Mouse (Mus musculus) bone marrow macrophage, adult 2 months (primary cell): ENCODE measurements around the gene Wdr1.

Experiments used
- CTCF ChIP-seq: IDR thresholded peaks from 2 replicates; pipeline ENCODE4 v1.5.1; 2012; ENCODE audit warnings: low read depth, mild to moderate bottlenecking, low read length, moderate library complexity
- POLR2A ChIP-seq: IDR thresholded peaks from 2 replicates; pipeline ENCODE4 v1.6.1; 2012; ENCODE audit warnings: mild to moderate bottlenecking, low read depth, low read length, borderline replicate concordance

DNA sequence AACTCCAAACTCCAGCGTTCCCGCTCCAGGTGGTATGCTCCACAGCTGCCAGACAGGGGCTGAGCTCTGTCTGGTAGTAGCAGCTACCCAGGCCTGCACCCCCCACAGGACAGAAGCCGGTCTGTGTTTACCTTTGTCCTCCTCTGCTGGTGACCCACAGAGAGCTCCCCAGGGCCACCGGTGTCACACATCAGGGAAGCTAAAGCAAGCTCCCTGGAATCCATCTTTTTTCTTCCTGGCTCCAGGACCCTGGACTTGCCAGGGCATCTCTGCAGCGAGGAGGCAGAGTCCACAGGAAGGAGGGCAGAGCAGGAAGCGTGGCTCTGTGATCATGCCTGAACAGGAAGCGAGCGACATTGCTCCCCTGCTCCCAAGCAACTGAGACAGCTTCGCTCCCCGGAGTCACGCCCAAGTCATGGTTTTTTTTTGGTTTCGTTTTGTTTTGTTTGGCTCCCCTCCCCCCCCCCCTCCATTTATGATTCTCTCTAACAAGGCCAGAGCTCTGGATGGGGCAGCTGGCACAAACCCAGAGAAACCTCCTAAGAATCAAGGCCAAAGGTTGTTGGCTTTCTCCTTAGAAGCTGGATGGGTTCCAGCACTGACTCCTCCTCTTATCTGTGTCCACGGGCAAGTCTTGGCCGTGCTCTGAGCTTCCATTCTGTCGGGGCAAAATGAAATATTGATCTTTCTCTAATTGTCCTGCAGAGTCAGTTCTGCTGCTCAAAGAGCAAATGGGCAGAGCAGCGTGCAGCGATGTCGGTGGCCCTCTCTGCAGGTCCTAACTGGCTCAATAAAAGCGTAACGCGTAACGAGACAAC lies 82.9 kb downstream of the Wdr1 start:
- TF ChIP-seq CTCF (no peak), POLR2A (no peak)
